Mouse (Mus musculus) midbrain, embryonic 13.5 days (tissue): ENCODE measurements at regions not wholly inside any gene's neighbourhood (a gene's known extent, or its start where the extent isn't known, plus 50 kb on each side); places are given as distances from the start of the nearest gene placed in this dataset.

Source experiments
- ATAC-seq: fragments of 200-750 bp; cut with Nextera tagmentation; 2 replicates; pipeline ENCODE4 v1.8.0; 2017; ENCODE audit warnings: mild to moderate bottlenecking, moderate TSS enrichment, moderate library complexity
- H3K27ac ChIP-seq: fragments of 300-500 bp; sonication (generic); 2 replicates; pipeline ENCODE4 v1.5.1; 2015; ENCODE audit warnings: inconsistent platforms, mild to moderate bottlenecking, moderate library complexity
- H3K27me3 ChIP-seq: fragments of 300-500 bp; sonication (generic); 2 replicates; pipeline ENCODE4 v1.6.1; 2015; ENCODE audit warnings: mild to moderate bottlenecking, inconsistent platforms
- H3K36me3 ChIP-seq: fragments of 300-500 bp; sonication (generic); 2 replicates; pipeline ENCODE4 v1.6.1; 2015; ENCODE audit warnings: mild to moderate bottlenecking, inconsistent platforms
- H3K4me1 ChIP-seq: fragments of 300-500 bp; sonication (generic); replicated peaks from 2 replicates; pipeline ENCODE4 v1.6.1; 2015; ENCODE audit warnings: inconsistent platforms
- H3K4me2 ChIP-seq: fragments of 300-500 bp; sonication (generic); replicated peaks from 2 replicates; pipeline ENCODE4 v1.6.1; 2015; ENCODE audit warnings: moderate library complexity, mild to moderate bottlenecking, inconsistent platforms
- H3K4me3 ChIP-seq: fragments of 300-500 bp; sonication (generic); replicated peaks from 2 replicates; pipeline ENCODE4 v1.5.1; 2015; ENCODE audit warnings: mild to moderate bottlenecking, inconsistent platforms
- H3K9ac ChIP-seq: fragments of 300-500 bp; sonication (generic); replicated peaks from 2 replicates; pipeline ENCODE4 v1.6.1; 2015; ENCODE audit warnings: mild to moderate bottlenecking, inconsistent platforms
- H3K9me3 ChIP-seq: fragments of 300-500 bp; sonication (generic); 2 replicates; pipeline ENCODE4 v1.6.1; 2016; ENCODE audit warnings: mild to moderate bottlenecking, inconsistent platforms
- WGBS: fragments of 180-500 bp; shearing (Covaris S2); methylation state at CpG from one replicate; pipeline ENCODE4 v1.1.7; 2015; 5-methylcytosine and 5-hydroxymethylcytosine counted together

GRCm38 (mm10) chrX:109502571-109502970 is 306.0 kb downstream of the Gm6377 start:
- Histone ChIP-seq H3K9me3 (no peaks in the 10 kb centered on the region), H3K4me2 (no peak overlapping the region), H3K27ac (no peak overlapping the region), H3K4me3 (no peak overlapping the region), H3K4me1 (no peaks in the 10 kb centered on the region), H3K36me3 (no peaks in the 10 kb centered on the region), H3K9ac (no peak overlapping the region), H3K27me3 (no peaks in the 10 kb centered on the region)
- whole genome bisulfite sequencing, result 97% methylated on average over 1 of the region's 1 CpGs
- no peak for ATAC-seq

GRCm38 (mm10) chrX:109552471-109552870 is 355.9 kb downstream of the Gm6377 start:
- Histone ChIP-seq H3K4me1 (no peaks in the 10 kb centered on the region), H3K27me3 (no peaks in the 10 kb centered on the region), H3K4me2 (no peak overlapping the region), H3K9me3 (no peaks in the 10 kb centered on the region), H3K36me3 (no peaks in the 10 kb centered on the region), H3K9ac (no peak overlapping the region), H3K4me3 (no peak overlapping the region), H3K27ac (no peak overlapping the region)
- no peak for ATAC-seq
- 96% methylated on average over 1 of the region's 1 CpGs for WGBS

- Histone ChIP-seq H3K9ac (no peak overlapping the region), H3K4me3 (no peak overlapping the region), H3K4me1 (no peaks in the 10 kb centered on the region), H3K27me3 (no peaks in the 10 kb centered on the region), H3K9me3 (no peaks in the 10 kb centered on the region), H3K27ac (no peak overlapping the region), H3K4me2 (no peak overlapping the region), H3K36me3 (no peaks in the 10 kb centered on the region)
- ATAC-seq, result no peak
These were observed 390.8 kb downstream of the Gm6377 start for GRCm38 (mm10) chrX:109587360-109587759.

- Histone ChIP-seq H3K4me2 (no peak overlapping the region), H3K27ac (no peak overlapping the region), H3K9ac (no peak overlapping the region), H3K27me3 (no peaks in the 10 kb centered on the region), H3K36me3 (no peaks in the 10 kb centered on the region), H3K4me1 (no peaks in the 10 kb centered on the region), H3K9me3 (no peaks in the 10 kb centered on the region), H3K4me3 (no peak overlapping the region)
- 63% methylated on average over 5 of the region's 5 CpGs for WGBS
- peak; percentile 73 for ATAC-seq
These were observed 430.6 kb downstream of the Gm6377 start for GRCm38 (mm10) chrX:109626979-109627761.
